In genomic region chr14:45478515-45478914, GRCm38 (mm10) we compare ENCODE assay signal across 16 mouse cellular contexts. TPM values are rescaled to one million over a fixed set of nuclear protein-coding genes. Genes with fewer than 3 reads are reported as not detected.
DNase-seq lines count a peak whose midpoint lies in the region; ATAC-seq and TF ChIP-seq lines count a peak whose summit lies in the region.
"Had no signal": no experiment of that assay in that cellular context is flagged by ENCODE, and none has a peak within 500 bp of the region (broad histone marks: within the 10 kb centered on the region; RNA-seq: fewer than 3 reads in every experiment).

No protein-coding gene starts in this region.

- TF ChIP-seq CTCF in kidney, postnatal 0 days (IDR thresholded peaks at IDR 0.05; ENCODE audit: low read depth) = no peak
- no peak for TF ChIP-seq CTCF in lung, postnatal 0 days (IDR thresholded peaks at IDR 0.05)
- no peak for TF ChIP-seq CTCF in lung, adult 2 months (IDR thresholded peaks at IDR 0.05; ENCODE audit: insufficient read depth, low read length)
- TF ChIP-seq CTCF in cerebellum, adult 2 months (IDR thresholded peaks at IDR 0.05; ENCODE audit: borderline replicate concordance, insufficient read depth, low read depth, low read length) = no peak

- no peak for DNase-seq in heart, adult 9 months (ENCODE audit: low spot score in 2 of 2)
- no peak for DNase-seq in kidney, postnatal 0 days (ENCODE audit: low spot score)
- no peak for DNase-seq in kidney, adult 11 months
- DNase-seq in lung, postnatal 0 days (ENCODE audit: low spot score) = peak; percentile 58
- DNase-seq in lung, adult 2 months = no peak
- DNase-seq in cerebellum, adult 2 months = no peak
- DNase-seq: adrenal gland, adult 2 months; cerebellum, adult 8-10 months; gastrocnemius, postnatal 10 days; heart, adult 18-20 months; kidney, postnatal 4 days; right cerebral cortex, postnatal 4 days had no signal

- H3K4me1 ChIP-seq in heart, embryonic 16.5 days (ENCODE audit: control insufficient read depth, insufficient read depth, low read length) = peaks cover 17% of the 10 kb centered on the region
- H3K4me1 ChIP-seq in kidney, postnatal 0 days (replicated peaks; ENCODE audit: insufficient read depth, low read length) = 0 out of 2 replicates have a peak, but pooled peaks cover 4% of the 10 kb centered on the region
- peaks cover 8% of the 10 kb centered on the region; the same call in 1 of the 2 replicates for H3K4me1 ChIP-seq in lung, postnatal 0 days (ENCODE audit: insufficient read depth, low read depth, low read length)
- H3K4me1 ChIP-seq in lung, adult 2 months (ENCODE audit: control insufficient read depth, insufficient read depth, low read length) = peaks cover 11% of the 10 kb centered on the region
- H3K4me1 ChIP-seq in cerebellum, adult 2 months (ENCODE audit: control insufficient read depth, insufficient read depth, low read length) = no peaks in the 10 kb centered on the region

- no peaks in the 10 kb centered on the region for H3K27me3 ChIP-seq in heart, embryonic 16.5 days (ENCODE audit: control insufficient read depth, insufficient read depth, low read length)
- no peaks in the 10 kb centered on the region for H3K27me3 ChIP-seq in kidney, postnatal 0 days (ENCODE audit: insufficient read depth, low read length)
- H3K27me3 ChIP-seq in lung, postnatal 0 days (replicated peaks; ENCODE audit: insufficient read depth, low read length) = no peaks in the 10 kb centered on the region
- H3K27me3 ChIP-seq in cerebellum, adult 2 months (ENCODE audit: control insufficient read depth, insufficient read depth, low read length) = no peaks in the 10 kb centered on the region
- H3K27me3 ChIP-seq: hindbrain, embryonic 12.5 days had no signal

- WGBS in heart, embryonic 16.5 days = 42% methylated on average over 3 of the region's 3 CpGs
- 53% methylated on average over 3 of the region's 3 CpGs for WGBS in kidney, postnatal 0 days
- 29% methylated on average over 3 of the region's 3 CpGs for WGBS in lung, postnatal 0 days
- 28% methylated on average over 3 of the region's 3 CpGs for WGBS in lung, adult 2 months
- WGBS in cerebellum, adult 2 months = 40% methylated on average over 3 of the region's 3 CpGs

- no peak overlapping the region for H3K9ac ChIP-seq in heart, embryonic 16.5 days (ENCODE audit: low read length)
- no peak overlapping the region for H3K9ac ChIP-seq in kidney, postnatal 0 days (ENCODE audit: low read depth, low read length)
- H3K9ac ChIP-seq in lung, postnatal 0 days (replicated peaks; ENCODE audit: low read depth) = no peak overlapping the region
- H3K9ac ChIP-seq: hindbrain, embryonic 12.5 days; liver, embryonic 14.5 days had no signal

- no peaks in the 10 kb centered on the region for H3K9me3 ChIP-seq in heart, embryonic 16.5 days (replicated peaks; ENCODE audit: control insufficient read depth, low read length)
- H3K9me3 ChIP-seq in kidney, postnatal 0 days (replicated peaks; ENCODE audit: low read length) = no peaks in the 10 kb centered on the region
- no peaks in the 10 kb centered on the region for H3K9me3 ChIP-seq in lung, postnatal 0 days (ENCODE audit: low read length)
- H3K9me3 ChIP-seq: hindbrain, embryonic 12.5 days had no signal

- no peak overlapping the region for H3K4me2 ChIP-seq in heart, embryonic 16.5 days (ENCODE audit: low read depth, low read length)
- no peak overlapping the region for H3K4me2 ChIP-seq in kidney, postnatal 0 days (ENCODE audit: low read length)
- H3K4me2 ChIP-seq in lung, postnatal 0 days (replicated peaks; ENCODE audit: low read depth, low read length) = no peak overlapping the region
- H3K4me2 ChIP-seq: hindbrain, embryonic 12.5 days; midbrain, embryonic 11.5 days had no signal

- H3K36me3 ChIP-seq in heart, embryonic 16.5 days (ENCODE audit: control insufficient read depth, insufficient read depth) = peaks cover 43% of the 10 kb centered on the region
- H3K36me3 ChIP-seq in kidney, postnatal 0 days (ENCODE audit: insufficient read depth, low read length) = peaks cover 38% of the 10 kb centered on the region
- peaks cover 24% of the 10 kb centered on the region; the same call in 1 of the 2 replicates for H3K36me3 ChIP-seq in lung, postnatal 0 days (ENCODE audit: insufficient read depth, low read length)

- no peak overlapping the region for H3K4me3 ChIP-seq in heart, embryonic 16.5 days (ENCODE audit: low read length)
- H3K4me3 ChIP-seq in kidney, postnatal 0 days (replicated peaks; ENCODE audit: low read depth, low read length) = no peak overlapping the region
- H3K4me3 ChIP-seq in lung, postnatal 0 days (ENCODE audit: low read depth, low read length) = no peak overlapping the region
- H3K4me3 ChIP-seq in lung, adult 2 months (replicated peaks; ENCODE audit: extremely low read depth, low read depth, low read length) = no peak overlapping the region
- H3K4me3 ChIP-seq in cerebellum, adult 2 months (replicated peaks; ENCODE audit: insufficient read depth, low read depth, low read length) = no peak overlapping the region
- H3K4me3 ChIP-seq: hindbrain, embryonic 12.5 days had no signal

- peak overlapping the region; percentile 33; the same call in 1 of the 2 replicates for H3K27ac ChIP-seq in heart, embryonic 16.5 days (ENCODE audit: low read length)
- 0 out of 2 replicates have a peak overlapping the region, but pooled peaks have one; percentile 61 for H3K27ac ChIP-seq in kidney, postnatal 0 days
- H3K27ac ChIP-seq in lung, postnatal 0 days (ENCODE audit: low read length) = peak overlapping the region; percentile 66; the same call in 1 of the 2 replicates
- H3K27ac ChIP-seq in cerebellum, adult 2 months (ENCODE audit: insufficient read depth, low read length) = no peak overlapping the region
- H3K27ac ChIP-seq: liver, embryonic 14.5 days had no signal

- TF ChIP-seq POLR2A in lung, adult 2 months (IDR thresholded peaks at IDR 0.05; ENCODE audit: borderline replicate concordance, extremely low read depth, low read depth, low read length) = no peak
- TF ChIP-seq POLR2A in cerebellum, adult 2 months (IDR thresholded peaks at IDR 0.05; ENCODE audit: borderline replicate concordance, insufficient read depth, low read length) = no peak

- TF ChIP-seq EP300 in lung, postnatal 0 days (IDR thresholded peaks at IDR 0.05) = no peak

- no peak for ATAC-seq in heart, embryonic 16.5 days (replicated peaks; ENCODE audit: extremely low read depth, insufficient read depth, low FRiP score)
- no peak for ATAC-seq in kidney, postnatal 0 days (replicated peaks; ENCODE audit: low FRiP score, low read depth)
- ATAC-seq in lung, postnatal 0 days = peak; percentile 48; the same call in 1 of the 2 replicates

RNA-seq across cellular contexts. Expression of gene Fermt2, which starts 51.4 kb away (rescaled TPM):
- 228 and 229 TPM in 2 replicates for polyA plus RNA-seq in heart, embryonic 16.5 days (2015; fragmentation: Nextera tagmentation; extraction: Ambion mirVana)
- 216 and 226 TPM in 2 replicates for polyA plus RNA-seq in kidney, postnatal 0 days (2015; fragmentation: Nextera tagmentation; extraction: Ambion mirVana)
- 362 and 383 TPM in 2 replicates for polyA plus RNA-seq in lung, postnatal 0 days (2015; fragmentation: Nextera tagmentation; extraction: Ambion mirVana)
- 86.3 and 127 TPM in 2 replicates for polyA plus RNA-seq in lung, adult 2 months (2012; rRNA removed)
- polyA plus RNA-seq in cerebellum, adult 2 months (2012; rRNA removed) = 78.8 and 81.0 TPM in 2 replicates
